8 mouse cellular contexts compared by ENCODE assay signal in the genomic region with DNA sequence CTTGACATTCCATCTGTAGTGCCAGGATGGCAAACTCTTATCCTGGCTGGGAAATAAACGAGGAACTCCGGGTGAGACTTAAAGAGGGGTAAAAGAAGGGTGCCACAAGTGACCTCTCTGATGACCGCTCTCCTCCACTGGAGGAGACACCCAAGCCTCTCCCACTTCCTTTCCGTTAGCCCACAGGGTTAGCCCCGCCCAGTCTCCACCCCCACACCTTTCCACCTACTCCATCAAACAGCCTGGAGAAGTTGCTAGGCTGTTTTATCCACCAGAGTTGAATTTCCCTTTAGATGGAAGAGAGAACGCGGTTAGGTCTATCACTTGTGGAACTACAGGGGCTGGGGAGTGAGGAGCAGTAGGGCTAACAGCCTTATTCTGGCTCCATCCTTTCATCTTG. TPM values are rescaled to one million over a fixed set of nuclear protein-coding genes. Genes with fewer than 3 reads are reported as not detected.
DNase-seq lines count a peak whose midpoint lies in the region; ATAC-seq lines count a peak whose summit lies in the region.

No protein-coding gene starts in this region.

- no peaks in the 10 kb centered on the region for H3K27me3 ChIP-seq in kidney, embryonic 15.5 days
- no peaks in the 10 kb centered on the region for H3K27me3 ChIP-seq in heart, embryonic 15.5 days

- H3K36me3 ChIP-seq in kidney, embryonic 15.5 days: no peaks in the 10 kb centered on the region
- peaks cover 2% of the 10 kb centered on the region; the same call in 1 of the 2 replicates for H3K36me3 ChIP-seq in heart, embryonic 15.5 days

- no peak for ATAC-seq in kidney, embryonic 15.5 days (replicated peaks; ENCODE audit: low FRiP score)
- ATAC-seq in heart, embryonic 15.5 days (replicated peaks; ENCODE audit: insufficient number of reproducible peaks, insufficient read depth, low FRiP score, low read depth): no peak

- H3K9me3 ChIP-seq in kidney, embryonic 15.5 days (replicated peaks): no peaks in the 10 kb centered on the region
- no peaks in the 10 kb centered on the region for H3K9me3 ChIP-seq in heart, embryonic 15.5 days (replicated peaks)

- peaks cover 6% of the 10 kb centered on the region; the same call in 1 of the 2 replicates for H3K4me1 ChIP-seq in kidney, embryonic 15.5 days
- peaks cover 32% of the 10 kb centered on the region for H3K4me1 ChIP-seq in heart, embryonic 15.5 days (replicated peaks)

- no peak overlapping the region for H3K9ac ChIP-seq in kidney, embryonic 15.5 days
- H3K9ac ChIP-seq in heart, embryonic 15.5 days: no peak overlapping the region

- no peak overlapping the region for H3K4me3 ChIP-seq in kidney, embryonic 15.5 days (replicated peaks)
- no peak overlapping the region for H3K4me3 ChIP-seq in heart, embryonic 15.5 days

- 56% methylated on average over 7 of the region's 7 CpGs for WGBS in kidney, embryonic 15.5 days
- 55% methylated on average over 7 of the region's 7 CpGs for WGBS in heart, embryonic 15.5 days

- no peak overlapping the region for H3K4me2 ChIP-seq in kidney, embryonic 15.5 days
- peak overlapping the region; percentile 40; the same call in 1 of the 2 replicates for H3K4me2 ChIP-seq in heart, embryonic 15.5 days

- H3K27ac ChIP-seq in kidney, embryonic 15.5 days: no peak overlapping the region
- peak overlapping the region; percentile 20; the same call in 1 of the 2 replicates for H3K27ac ChIP-seq in heart, embryonic 15.5 days

- DNase-seq in kidney, postnatal 10 days: peak; percentile 44
- DNase-seq in lung, postnatal 36 days: peak; percentile 70
- peak; percentile 87 for DNase-seq in thymus, postnatal 14 days
- DNase-seq in adipocyte (ENCODE audit: low spot score): no peak
- DNase-seq in ovary, postnatal 36 days (ENCODE audit: low spot score): no peak
- no peak for DNase-seq in frontal cortex, postnatal 25 days (ENCODE audit: low spot score in 2 of 2)

RNA-seq across cellular contexts. Expression of a gene that starts 37.7 kb away (rescaled TPM):
- polyA plus RNA-seq in kidney, embryonic 15.5 days (2015; fragmentation: Nextera tagmentation; extraction: Ambion mirVana): 5.3 and 6.3 TPM in 2 replicates
- polyA plus RNA-seq in heart, embryonic 15.5 days (2015; fragmentation: Nextera tagmentation; extraction: Ambion mirVana): 8.4 and 11.2 TPM in 2 replicates

Comparison
In these comparisons a context has a peak if more than half of its experiments do, and no peak if none do; other contexts are left out.
1. DNase-seq: peak in kidney, postnatal 10 days (single experiment), lung, postnatal 36 days (single experiment) and thymus, postnatal 14 days (single experiment); none in adipocyte (single experiment), ovary, postnatal 36 days (single experiment) and frontal cortex, postnatal 25 days (0 of 2).